Mouse (Mus musculus) liver, postnatal 0 days (tissue): ENCODE measurements around the gene Ppp6r1. TPM values are rescaled to one million over a fixed set of nuclear protein-coding genes. Genes with fewer than 3 reads are reported as not detected.

Source experiments
- ATAC-seq: fragments of 200-750 bp; cut with Nextera tagmentation; 2 replicates; pipeline ENCODE4 v1.8.0; 2017; ENCODE audit warnings: mild to moderate bottlenecking, moderate library complexity
- DNase-seq: peaks from one replicate; pipeline ENCODE4 v3.0.0-alpha.2; 2016
- H3K27ac ChIP-seq: fragments of 300-500 bp; sonication (generic); 2 replicates; pipeline ENCODE4 v1.5.1; 2014; ENCODE audit warnings: antibody characterized with exemption, moderate library complexity, mild to moderate bottlenecking, low read depth
- H3K27me3 ChIP-seq: fragments of 300-500 bp; sonication (generic); 2 replicates; pipeline ENCODE4 v1.6.1; 2014; ENCODE audit warnings: low read length, control low read depth, mixed read lengths; ENCODE audit not compliant: insufficient read depth
- H3K36me3 ChIP-seq: fragments of 300-500 bp; sonication (generic); replicated peaks from 2 replicates; pipeline ENCODE4 v1.6.1; 2014; ENCODE audit warnings: mild to moderate bottlenecking, control low read depth, low read length, moderate library complexity, mixed read lengths; ENCODE audit not compliant: insufficient read depth
- H3K4me1 ChIP-seq: fragments of 300-500 bp; sonication (generic); 2 replicates; pipeline ENCODE4 v1.6.1; 2014; ENCODE audit warnings: antibody characterized with exemption, mild to moderate bottlenecking, control low read depth; ENCODE audit not compliant: insufficient read depth
- H3K4me2 ChIP-seq: fragments of 300-500 bp; sonication (generic); 2 replicates; pipeline ENCODE4 v1.6.1; 2014; ENCODE audit warnings: low read depth, mild to moderate bottlenecking, low read length, moderate library complexity, mixed read lengths
- H3K4me3 ChIP-seq: fragments of 300-500 bp; sonication (generic); 2 replicates; pipeline ENCODE4 v1.5.1; 2014; ENCODE audit warnings: low read depth, low read length
- H3K9ac ChIP-seq: fragments of 300-500 bp; sonication (generic); replicated peaks from 2 replicates; pipeline ENCODE4 v1.6.1; 2014; ENCODE audit warnings: mild to moderate bottlenecking, moderate library complexity
- H3K9me3 ChIP-seq: fragments of 300-500 bp; sonication (generic); 2 replicates; pipeline ENCODE4 v1.6.1; 2016; ENCODE audit warnings: mild to moderate bottlenecking, control low read depth, low read length, mixed read lengths
- CTCF ChIP-seq: sonication (generic); IDR thresholded peaks from 2 replicates; pipeline ENCODE4 v1.5.1; 2016; ENCODE audit warnings: antibody characterized with exemption, low read depth
- EP300 ChIP-seq: IDR thresholded peaks from 2 replicates; pipeline ENCODE4 v1.6.1; 2016; ENCODE audit warnings: antibody characterized with exemption, low read depth, mild to moderate bottlenecking
- WGBS: fragments of 180-500 bp; shearing (Covaris S2); extraction: QIAGEN DNeasy Blood & Tissue Kit; methylation state at CpG from one replicate; pipeline ENCODE4 v1.1.7; 2014; ENCODE audit not compliant: insufficient replicate concordance; 5-methylcytosine and 5-hydroxymethylcytosine counted together
- polyA plus RNA-seq: library from polyadenylated mRNA; unstranded; fragments of >200 nt; fragmentation: Nextera tagmentation; extraction: Ambion mirVana; gene quantifications from 2 replicates; pipeline ENCODE4 v1.2.1, GENCODE M21; 2015

The Ppp6r1 gene
- polyA plus RNA-seq, 1 experiment from 2014 or later: 4.5 TPM

- Histone ChIP-seq H3K27ac (peak overlapping the region; percentile 87), H3K4me1 (peaks cover 40% of the 10 kb centered on the region), H3K36me3 (peaks cover 46% of the 10 kb centered on the region), H3K9ac (peak overlapping the region; percentile 70), H3K9me3 (no peaks in the 10 kb centered on the region), H3K27me3 (no peaks in the 10 kb centered on the region), H3K4me2 (peak overlapping the region; percentile 76), H3K4me3 (peak overlapping the region; percentile 55)
- 30% methylated on average over 1 of the region's 1 CpGs for WGBS
- TF ChIP-seq CTCF: no peak
- TF ChIP-seq EP300: peak; percentile 96
- ATAC-seq (peak; percentile 91), DNase-seq (peak; percentile 72)
These were observed 28.6 kb downstream of the Ppp6r1 start for GRCm38 (mm10) chr7:4630198-4630597.

GRCm38 (mm10) chr7:4629586-4629985 is 29.2 kb downstream of the Ppp6r1 start:
- 41% methylated on average over 5 of the region's 5 CpGs for WGBS
- no peaks in the 10 kb centered on the region for H3K9me3 ChIP-seq
- no peak for TF ChIP-seq EP300
- TF ChIP-seq CTCF: no peak
- H3K4me1 ChIP-seq: peaks cover 40% of the 10 kb centered on the region
- H3K9ac ChIP-seq: peak overlapping the region; percentile 70
- peak overlapping the region; percentile 76 for H3K4me2 ChIP-seq
- H3K27me3 ChIP-seq: no peaks in the 10 kb centered on the region
- H3K36me3 ChIP-seq: peaks cover 40% of the 10 kb centered on the region
- peak overlapping the region; percentile 87 for H3K27ac ChIP-seq
- peak overlapping the region; percentile 55 for H3K4me3 ChIP-seq
- ATAC-seq (peak; percentile 47), DNase-seq (peak; percentile 49)

DNA sequence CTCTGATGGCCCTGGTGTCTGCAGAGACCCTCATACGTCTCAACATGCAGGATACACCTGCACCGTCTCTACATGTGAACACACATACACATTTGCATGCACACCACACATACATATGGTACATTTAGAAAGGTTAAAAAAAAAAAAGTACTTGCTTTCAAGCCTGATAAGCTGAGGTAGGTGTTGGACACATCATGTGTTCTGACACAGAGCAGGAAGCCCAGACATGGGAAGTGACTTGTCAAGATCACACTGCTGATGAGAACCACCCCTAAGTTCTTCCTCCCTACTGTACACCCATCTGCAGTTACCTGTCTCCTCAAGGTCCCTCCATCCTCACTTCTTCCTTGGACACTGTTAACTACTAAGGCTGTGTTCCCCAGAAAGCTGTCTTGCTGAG is 32.9 kb downstream of the Ppp6r1 start:
- H3K36me3 ChIP-seq: peaks cover 14% of the 10 kb centered on the region
- no peak overlapping the region for H3K9ac ChIP-seq
- H3K27me3 ChIP-seq: no peaks in the 10 kb centered on the region
- no peak overlapping the region for H3K27ac ChIP-seq
- WGBS: 76% methylated on average over 2 of the region's 2 CpGs
- H3K4me2 ChIP-seq: no peak overlapping the region
- no peak for DNase-seq
- H3K4me3 ChIP-seq: no peak overlapping the region
- ATAC-seq: no peak
- H3K9me3 ChIP-seq: no peaks in the 10 kb centered on the region
- H3K4me1 ChIP-seq: peaks cover 33% of the 10 kb centered on the region
- TF ChIP-seq EP300: no peak

GRCm38 (mm10) chr7:4624343-4624742 is 34.5 kb downstream of the Ppp6r1 start:
- peaks cover 14% of the 10 kb centered on the region for H3K36me3 ChIP-seq
- H3K27ac ChIP-seq: no peak overlapping the region
- 43% methylated on average over 1 of the region's 1 CpGs for WGBS
- no peak overlapping the region for H3K4me3 ChIP-seq
- TF ChIP-seq CTCF (peak; percentile 52), EP300 (no peak)
- DNase-seq (no peak), ATAC-seq (no peak)
- H3K4me2 ChIP-seq: no peak overlapping the region
- H3K9ac ChIP-seq: no peak overlapping the region
- no peaks in the 10 kb centered on the region for H3K9me3 ChIP-seq
- H3K4me1 ChIP-seq: peaks cover 20% of the 10 kb centered on the region
- H3K27me3 ChIP-seq: no peaks in the 10 kb centered on the region

DNA sequence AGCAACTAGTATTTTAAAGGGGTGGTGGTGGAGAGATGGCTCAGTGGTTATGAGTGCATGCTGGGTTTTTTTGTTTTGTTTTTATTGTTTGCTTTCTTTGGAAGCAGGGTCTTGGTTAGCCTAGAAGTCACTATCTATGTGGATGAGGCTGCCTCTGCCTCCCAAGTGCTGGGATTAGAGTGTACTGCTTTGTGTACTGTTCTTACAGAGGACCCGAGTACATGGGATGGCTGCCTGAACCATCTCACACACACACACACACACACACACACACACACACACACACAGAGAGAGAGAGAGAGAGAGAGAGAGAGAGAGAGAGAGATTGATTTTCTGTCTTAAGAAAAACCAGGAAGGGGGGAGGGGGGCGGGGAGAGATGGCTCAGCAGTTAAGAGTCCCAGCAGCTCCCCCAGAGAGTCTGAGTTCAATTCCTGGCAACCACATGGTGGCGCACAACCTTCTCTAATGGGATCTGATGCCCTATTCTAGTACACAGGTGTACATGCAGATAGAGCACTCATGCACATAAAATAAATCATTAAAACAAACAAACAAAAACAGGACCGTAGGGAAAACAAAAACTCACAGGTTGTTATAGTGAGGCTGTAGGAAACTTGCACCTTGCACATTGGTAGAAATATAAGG is 35.2 kb downstream of the Ppp6r1 start:
- Histone ChIP-seq H3K27ac (no peak overlapping the region), H3K4me1 (peaks cover 14% of the 10 kb centered on the region), H3K4me3 (no peak overlapping the region), H3K36me3 (peaks cover 8% of the 10 kb centered on the region), H3K4me2 (no peak overlapping the region), H3K27me3 (no peaks in the 10 kb centered on the region), H3K9ac (no peak overlapping the region), H3K9me3 (no peaks in the 10 kb centered on the region)
- peak; percentile 71 for ATAC-seq
- peak; percentile 72 for DNase-seq
- 19% methylated on average over 4 of the region's 4 CpGs for WGBS
- TF ChIP-seq EP300 (no peak), CTCF (peak; percentile 76)

- peak; percentile 72 for DNase-seq
- no peak overlapping the region for H3K9ac ChIP-seq
- WGBS: 33% methylated on average over 1 of the region's 1 CpGs
- no peaks in the 10 kb centered on the region for H3K27me3 ChIP-seq
- no peak for ATAC-seq
- no peaks in the 10 kb centered on the region for H3K4me1 ChIP-seq
- H3K4me3 ChIP-seq: no peak overlapping the region
- no peak overlapping the region for H3K4me2 ChIP-seq
- H3K9me3 ChIP-seq: no peaks in the 10 kb centered on the region
- TF ChIP-seq EP300 (no peak), CTCF (no peak)
- H3K27ac ChIP-seq: no peak overlapping the region
- no peaks in the 10 kb centered on the region for H3K36me3 ChIP-seq
These were observed 38.8 kb downstream of the Ppp6r1 start for GRCm38 (mm10) chr7:4619979-4620378.
